Mouse (Mus musculus): ENCODE measurements around the gene Bach2. TPM values are rescaled to one million over a fixed set of nuclear protein-coding genes. Genes with fewer than 3 reads are reported as not detected.

Gene Bach2
- polyA plus RNA-seq, 1 experiment from 2014 or later, result 12.2 TPM

DNA sequence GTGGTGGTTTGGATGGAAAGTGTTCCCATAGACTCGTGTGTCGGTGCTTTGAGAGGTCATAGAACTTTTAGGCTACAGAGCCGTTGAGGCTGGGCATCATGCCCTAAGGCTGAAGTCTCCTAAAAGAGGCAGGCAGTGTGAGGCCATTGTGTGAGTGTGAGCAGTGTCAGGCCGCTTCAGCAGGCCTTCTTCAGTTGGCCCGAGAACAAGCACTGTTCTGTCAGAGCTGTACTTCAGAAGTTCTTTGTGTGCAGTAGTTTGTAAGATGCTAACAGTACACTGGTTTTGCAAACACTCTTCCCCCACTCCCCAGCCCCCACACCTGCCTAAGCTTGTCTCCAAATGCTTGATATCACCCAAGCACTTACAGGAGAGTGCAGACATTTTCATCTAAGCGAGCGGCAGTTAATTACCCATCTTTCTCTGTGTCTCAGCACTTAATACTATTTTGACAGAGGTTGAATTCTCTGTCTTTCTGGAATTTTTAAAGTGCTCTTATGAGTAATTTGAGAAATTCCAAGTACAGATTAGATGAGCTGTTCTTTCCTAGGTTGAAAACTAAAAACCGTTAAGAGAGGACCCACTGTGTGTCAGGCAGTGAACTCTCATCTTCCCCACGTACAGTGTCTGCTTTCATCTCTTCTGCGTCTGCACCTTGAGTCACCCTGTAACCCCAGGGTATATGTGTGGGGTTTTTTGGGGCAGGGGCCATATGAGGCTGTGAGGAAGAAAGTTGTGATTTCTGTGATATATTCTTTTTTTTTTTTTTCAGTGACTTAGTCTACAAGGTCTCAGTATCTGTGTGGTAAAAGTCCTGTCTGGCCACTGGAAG, 136.4 kb downstream of the Bach2 start:
- no peak overlapping the region for H3K27ac ChIP-seq

DNA sequence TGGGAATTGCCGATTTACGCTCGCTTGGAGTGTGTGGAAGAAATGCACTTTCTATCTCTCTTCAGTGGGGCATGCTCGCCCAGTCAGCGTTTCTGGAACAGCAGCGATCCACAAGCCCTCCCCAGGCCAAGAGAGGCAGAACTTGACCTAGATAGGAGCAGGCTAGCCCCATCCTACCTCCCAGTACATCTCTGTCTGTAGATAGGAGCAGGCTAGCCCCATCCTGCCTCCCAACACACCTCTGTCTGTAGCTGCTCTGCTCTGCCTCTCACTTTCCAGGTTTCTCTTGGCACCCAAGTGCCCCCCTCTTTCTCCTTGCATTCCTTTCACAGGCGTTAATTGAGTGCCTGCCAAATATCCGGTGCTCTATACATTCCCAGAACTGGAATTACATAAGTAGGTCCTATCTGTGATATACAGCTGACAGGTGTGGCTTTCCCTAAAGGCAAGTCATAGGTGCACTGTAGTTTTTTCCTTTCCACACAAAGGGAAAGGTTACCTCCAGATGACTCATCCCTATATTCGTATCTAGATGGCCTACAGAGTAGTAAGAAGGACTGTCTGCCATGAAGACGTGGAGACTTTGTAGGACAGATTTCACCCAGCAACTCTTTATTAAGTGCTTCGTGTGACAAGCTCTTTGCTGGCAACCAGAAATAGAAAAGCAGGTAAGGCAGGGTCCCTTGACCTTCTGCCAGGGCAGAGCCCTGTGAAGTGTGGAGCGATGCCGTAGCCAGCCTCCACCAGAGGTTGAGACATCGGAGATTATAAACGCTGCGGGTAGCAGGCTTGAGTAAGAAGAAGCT, 137.3 kb downstream of the Bach2 start:
- ATAC-seq (ENCODE audit: low FRiP score, low read depth), result 0 out of 2 replicates have a peak, but pooled peaks have one; percentile 33
- no peak overlapping the region for H3K4me2 ChIP-seq (replicated peaks)
- WGBS, result 74% methylated on average over 16 of the region's 16 CpGs
- no peaks in the 10 kb centered on the region for H3K9me3 ChIP-seq
- no peaks in the 10 kb centered on the region for H3K27me3 ChIP-seq
- no peak overlapping the region for H3K9ac ChIP-seq
- H3K4me1 ChIP-seq, result peaks cover 50% of the 10 kb centered on the region
- H3K27ac ChIP-seq, result no peak overlapping the region
- no peak overlapping the region for H3K4me3 ChIP-seq
- H3K36me3 ChIP-seq, result no peaks in the 10 kb centered on the region

More for the DNA sequence above, 136.4 kb downstream of the Bach2 start:
- Histone ChIP-seq H3K4me1 (peaks cover 51% of the 10 kb centered on the region), H3K9ac (no peak overlapping the region), H3K9me3 (no peaks in the 10 kb centered on the region), H3K36me3 (no peaks in the 10 kb centered on the region), H3K4me3 (no peak overlapping the region), H3K27me3 (no peaks in the 10 kb centered on the region), H3K4me2 (replicated peaks) (no peak overlapping the region)
- 70% methylated on average over 10 of the region's 10 CpGs for WGBS
- no peak for ATAC-seq (ENCODE audit: low FRiP score, low read depth)

DNA sequence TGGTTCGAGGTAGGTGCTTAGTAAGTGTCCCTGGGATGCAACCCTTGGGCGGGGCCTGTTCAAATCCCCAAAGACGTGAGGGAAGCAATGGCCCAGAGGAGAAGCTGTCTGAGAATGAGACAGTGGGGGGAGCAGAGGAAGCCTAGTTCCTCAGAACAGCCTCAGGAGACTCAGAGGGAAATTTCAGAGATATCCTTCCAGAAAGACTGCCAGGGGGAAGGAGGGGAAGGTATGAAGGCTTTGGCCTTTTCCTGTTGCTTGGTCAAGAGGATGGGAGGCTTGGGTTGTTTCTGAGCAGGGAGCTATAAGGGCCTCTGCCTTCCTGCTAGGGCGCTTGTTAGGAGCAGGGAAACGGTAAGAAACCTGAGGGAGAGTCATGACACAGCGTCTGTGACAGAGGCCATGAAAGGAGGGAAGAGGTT, 137.9 kb downstream of the Bach2 start:
- no peaks in the 10 kb centered on the region for H3K36me3 ChIP-seq
- H3K27ac ChIP-seq, result no peak overlapping the region
- H3K27me3 ChIP-seq, result no peaks in the 10 kb centered on the region
- 76% methylated on average over 6 of the region's 6 CpGs for WGBS
- H3K9me3 ChIP-seq, result no peaks in the 10 kb centered on the region
- no peak for ATAC-seq (ENCODE audit: low FRiP score, low read depth)
- H3K4me1 ChIP-seq, result peaks cover 53% of the 10 kb centered on the region
- H3K9ac ChIP-seq, result no peak overlapping the region
- no peak overlapping the region for H3K4me2 ChIP-seq (replicated peaks)
- no peak overlapping the region for H3K4me3 ChIP-seq

DNA sequence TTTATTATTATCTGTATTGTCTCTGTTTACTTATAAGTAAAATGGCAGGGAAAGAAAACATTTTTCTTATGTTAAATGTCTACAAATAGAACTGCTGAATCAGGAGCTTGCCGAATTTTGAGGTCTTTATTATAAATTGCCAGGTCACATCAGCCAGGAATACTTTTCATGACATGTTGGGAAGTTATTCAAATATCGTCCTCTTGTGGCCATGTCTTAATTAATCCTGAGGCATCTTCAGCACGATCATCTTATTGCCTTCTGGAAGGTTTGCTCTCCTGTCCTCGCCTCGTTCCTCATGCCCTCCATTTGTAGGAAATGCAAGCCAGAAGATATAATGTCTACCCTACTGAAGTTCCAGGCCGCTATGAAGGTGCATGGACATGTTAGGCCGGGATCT, 140.5 kb downstream of the Bach2 start:
- no peak for ATAC-seq (ENCODE audit: low FRiP score, low read depth)
- Histone ChIP-seq H3K4me2 (replicated peaks) (no peak overlapping the region), H3K27me3 (no peaks in the 10 kb centered on the region), H3K36me3 (no peaks in the 10 kb centered on the region), H3K9me3 (no peaks in the 10 kb centered on the region), H3K4me1 (peaks cover 43% of the 10 kb centered on the region), H3K9ac (no peak overlapping the region), H3K27ac (no peak overlapping the region), H3K4me3 (no peak overlapping the region)
- WGBS, result 90% methylated on average over 7 of the region's 7 CpGs

DNA sequence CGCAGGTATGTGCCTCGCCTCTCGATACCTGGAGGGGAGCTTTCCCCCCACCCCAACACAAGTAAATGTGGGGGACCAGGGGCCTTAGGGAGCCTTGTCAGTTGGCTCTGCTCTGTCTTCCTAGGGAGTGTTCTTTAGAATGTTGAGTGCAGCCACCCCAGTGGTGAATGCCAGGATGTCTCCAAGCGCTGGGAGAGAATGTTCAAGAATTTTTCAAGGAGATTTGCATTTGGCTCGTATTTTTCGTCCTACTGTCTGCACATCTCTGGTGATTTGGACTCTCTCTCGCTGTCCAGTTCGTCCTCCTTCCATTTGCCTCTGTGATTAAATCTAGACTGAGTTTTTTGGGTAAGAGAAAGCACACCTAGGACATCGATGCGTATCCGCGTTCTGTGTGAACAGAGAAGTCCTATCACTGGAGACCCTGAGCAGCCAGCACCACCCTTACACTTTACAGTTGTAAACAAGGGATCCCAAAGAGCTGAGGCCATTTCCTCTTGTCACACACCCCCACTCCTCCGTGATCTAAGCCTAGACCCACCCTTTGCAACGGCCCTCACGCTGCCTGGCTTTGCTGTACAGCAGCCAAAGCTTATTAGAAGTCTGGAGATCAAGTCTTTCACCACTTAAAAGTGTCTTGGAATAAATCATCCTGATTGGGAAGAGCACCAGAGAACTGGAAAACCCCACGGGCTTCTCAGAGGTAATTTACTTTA, 143.2 kb downstream of the Bach2 start:
- Histone ChIP-seq H3K4me3 (no peak overlapping the region), H3K9me3 (no peaks in the 10 kb centered on the region), H3K27me3 (no peaks in the 10 kb centered on the region), H3K36me3 (no peaks in the 10 kb centered on the region), H3K4me1 (peaks cover 28% of the 10 kb centered on the region), H3K4me2 (replicated peaks) (no peak overlapping the region), H3K27ac (no peak overlapping the region), H3K9ac (no peak overlapping the region)
- ATAC-seq (ENCODE audit: low FRiP score, low read depth), result no peak
- 65% methylated on average over 16 of the region's 16 CpGs for WGBS

DNA sequence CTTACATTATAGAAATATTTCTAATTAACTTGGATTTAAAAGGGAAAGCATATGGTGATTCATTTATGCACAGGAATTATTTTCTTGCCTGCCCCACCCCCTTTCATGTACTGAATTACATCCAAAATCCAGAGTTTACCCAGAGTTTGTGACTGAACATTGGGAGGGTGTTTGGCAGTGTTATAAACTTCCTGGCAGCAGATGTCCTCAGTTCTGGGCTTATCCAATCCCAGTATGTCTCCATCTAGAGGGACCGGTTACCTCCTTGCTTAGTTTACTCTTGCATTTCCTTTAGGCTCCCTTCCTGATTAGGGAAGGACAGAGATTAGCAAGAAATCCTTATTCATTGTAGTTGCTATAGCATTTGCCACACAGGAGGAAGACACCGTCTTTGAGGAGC, 146.5 kb downstream of the Bach2 start:
- peaks cover 56% of the 10 kb centered on the region for H3K4me1 ChIP-seq
- H3K27me3 ChIP-seq, result no peaks in the 10 kb centered on the region
- no peak overlapping the region for H3K9ac ChIP-seq
- H3K9me3 ChIP-seq, result no peaks in the 10 kb centered on the region
- H3K4me2 ChIP-seq (replicated peaks), result no peak overlapping the region
- H3K4me3 ChIP-seq, result no peak overlapping the region
- WGBS, result 90% methylated on average over 2 of the region's 2 CpGs
- ATAC-seq (ENCODE audit: low FRiP score, low read depth), result no peak
- no peaks in the 10 kb centered on the region for H3K36me3 ChIP-seq
- H3K27ac ChIP-seq, result no peak overlapping the region

DNA sequence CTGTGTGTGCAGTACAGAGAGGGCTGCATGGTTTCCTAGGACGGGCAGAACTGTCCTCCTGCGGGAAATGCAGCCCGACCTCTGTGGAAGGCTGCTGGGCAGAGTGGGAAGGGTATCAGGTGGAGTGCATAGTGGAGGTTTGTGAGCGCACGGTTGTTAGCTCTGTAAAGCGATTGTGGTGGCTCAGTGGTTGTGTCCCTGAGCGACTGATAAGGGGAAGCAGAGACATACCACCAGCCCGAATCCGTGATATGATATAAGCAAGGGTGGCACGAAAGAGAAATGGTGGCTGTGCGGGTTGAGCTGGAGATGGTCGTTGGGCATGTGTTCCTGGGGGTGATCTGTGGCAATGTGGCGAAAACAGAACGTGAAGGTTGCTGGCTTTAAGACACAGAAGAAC, 147.0 kb downstream of the Bach2 start:
- H3K27ac ChIP-seq, result no peak overlapping the region
- H3K36me3 ChIP-seq, result no peaks in the 10 kb centered on the region
- 95% methylated on average over 14 of the region's 14 CpGs for WGBS
- H3K9me3 ChIP-seq, result no peaks in the 10 kb centered on the region
- no peak overlapping the region for H3K4me2 ChIP-seq (replicated peaks)
- H3K9ac ChIP-seq, result no peak overlapping the region
- no peaks in the 10 kb centered on the region for H3K27me3 ChIP-seq
- peaks cover 57% of the 10 kb centered on the region for H3K4me1 ChIP-seq
- H3K4me3 ChIP-seq, result no peak overlapping the region
- ATAC-seq (ENCODE audit: low FRiP score, low read depth), result no peak

DNA sequence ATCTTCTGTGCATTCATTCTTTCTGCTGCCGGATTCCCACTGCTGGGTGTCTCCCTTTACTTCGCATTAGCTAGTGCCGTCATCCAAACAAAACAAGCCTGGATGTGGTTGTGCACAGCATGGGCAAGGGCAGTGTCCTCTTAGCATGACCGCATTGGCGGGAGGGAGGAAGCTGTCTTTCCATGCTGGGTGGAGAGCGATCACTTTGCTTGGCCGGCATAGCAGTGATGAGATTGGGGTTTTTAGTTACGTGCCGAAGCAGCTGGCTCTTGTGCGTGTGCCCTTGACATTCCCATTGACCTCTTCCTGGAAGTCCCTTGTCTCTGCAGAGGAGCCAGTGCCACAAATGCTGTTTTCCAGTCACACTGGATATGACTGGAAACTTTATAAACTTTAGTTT, 147.7 kb downstream of the Bach2 start:
- Histone ChIP-seq H3K4me2 (replicated peaks) (no peak overlapping the region), H3K27ac (no peak overlapping the region), H3K9ac (no peak overlapping the region), H3K9me3 (no peaks in the 10 kb centered on the region), H3K36me3 (no peaks in the 10 kb centered on the region), H3K27me3 (no peaks in the 10 kb centered on the region), H3K4me3 (no peak overlapping the region), H3K4me1 (peaks cover 56% of the 10 kb centered on the region)
- 0 out of 2 replicates have a peak, but pooled peaks have one; percentile 15 for ATAC-seq (ENCODE audit: low FRiP score, low read depth)
- 77% methylated on average over 10 of the region's 10 CpGs for WGBS

DNA sequence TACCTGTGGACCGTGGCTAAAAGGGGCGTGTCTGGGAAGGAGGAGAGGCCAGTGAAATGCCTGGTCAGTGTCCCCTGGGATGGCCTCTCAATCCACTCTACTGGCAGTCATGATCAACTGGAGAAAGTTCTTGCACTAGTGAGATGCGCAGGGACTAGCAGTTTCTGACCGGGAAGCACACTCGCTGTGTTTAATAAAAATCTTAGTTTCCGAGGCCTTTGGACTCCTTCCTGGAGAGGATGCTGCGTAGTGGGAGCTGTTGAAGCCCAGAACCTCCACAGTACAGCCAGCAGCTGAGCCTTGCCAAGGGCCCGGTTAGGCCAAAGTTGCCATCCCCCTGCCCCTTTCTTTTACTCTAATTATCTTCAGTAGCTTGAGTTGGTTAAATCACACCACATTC, 148.3 kb downstream of the Bach2 start:
- H3K36me3 ChIP-seq, result no peaks in the 10 kb centered on the region
- H3K9me3 ChIP-seq, result no peaks in the 10 kb centered on the region
- no peak overlapping the region for H3K4me3 ChIP-seq
- H3K4me1 ChIP-seq, result peaks cover 50% of the 10 kb centered on the region
- H3K27me3 ChIP-seq, result no peaks in the 10 kb centered on the region
- H3K4me2 ChIP-seq (replicated peaks), result peak overlapping the region; percentile 20
- H3K27ac ChIP-seq, result peak overlapping the region; percentile 66; the same call in 1 of the 2 replicates
- WGBS, result 56% methylated on average over 8 of the region's 8 CpGs
- peak; percentile 20; the same call in 1 of the 2 replicates for ATAC-seq (ENCODE audit: low FRiP score, low read depth)
- no peak overlapping the region for H3K9ac ChIP-seq

DNA sequence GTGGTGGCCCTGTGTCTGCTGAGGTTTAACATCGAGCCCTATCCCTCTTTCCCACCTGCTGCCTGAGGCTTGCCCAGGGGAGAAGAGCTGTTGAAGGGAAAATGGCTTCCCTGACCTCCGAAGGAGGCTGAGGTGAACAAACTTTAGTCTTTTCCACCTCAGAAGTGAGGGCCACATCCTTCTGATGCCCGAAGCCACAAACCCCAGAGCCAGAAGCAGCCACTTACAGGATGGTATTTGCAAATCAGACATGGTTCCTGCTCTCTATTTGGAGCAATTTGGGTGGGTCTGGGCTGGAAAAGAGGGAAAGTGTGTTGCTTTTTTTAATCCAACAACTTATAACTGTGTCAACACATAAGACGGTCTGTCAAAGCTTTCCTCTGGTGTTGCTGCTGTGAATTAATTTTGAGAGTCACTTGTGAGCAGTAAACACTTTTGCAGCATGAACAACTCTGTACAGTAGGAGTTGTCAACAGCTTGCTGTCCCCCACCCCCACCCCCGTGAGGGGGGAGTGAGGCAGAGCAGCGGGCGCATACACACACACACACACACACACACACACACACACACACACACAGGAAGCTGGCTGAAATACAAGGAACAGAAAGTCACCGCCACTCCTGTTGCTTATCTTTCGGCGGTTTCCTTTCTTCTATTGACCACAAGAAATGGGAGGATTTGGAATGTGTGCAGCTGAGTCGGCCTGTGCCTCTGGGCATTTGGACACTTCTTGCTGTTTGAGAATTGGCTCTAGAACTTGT, 149.1 kb downstream of the Bach2 start:
- Histone ChIP-seq H3K9me3 (no peaks in the 10 kb centered on the region), H3K4me1 (peaks cover 42% of the 10 kb centered on the region), H3K36me3 (no peaks in the 10 kb centered on the region), H3K27ac (peak overlapping the region; percentile 66; the same call in 1 of the 2 replicates), H3K4me3 (no peak overlapping the region), H3K27me3 (no peaks in the 10 kb centered on the region), H3K4me2 (replicated peaks) (peak overlapping the region; percentile 20), H3K9ac (no peak overlapping the region)
- WGBS, result 45% methylated on average over 11 of the region's 11 CpGs
- ATAC-seq (ENCODE audit: low FRiP score, low read depth), result peak; percentile 58

DNA sequence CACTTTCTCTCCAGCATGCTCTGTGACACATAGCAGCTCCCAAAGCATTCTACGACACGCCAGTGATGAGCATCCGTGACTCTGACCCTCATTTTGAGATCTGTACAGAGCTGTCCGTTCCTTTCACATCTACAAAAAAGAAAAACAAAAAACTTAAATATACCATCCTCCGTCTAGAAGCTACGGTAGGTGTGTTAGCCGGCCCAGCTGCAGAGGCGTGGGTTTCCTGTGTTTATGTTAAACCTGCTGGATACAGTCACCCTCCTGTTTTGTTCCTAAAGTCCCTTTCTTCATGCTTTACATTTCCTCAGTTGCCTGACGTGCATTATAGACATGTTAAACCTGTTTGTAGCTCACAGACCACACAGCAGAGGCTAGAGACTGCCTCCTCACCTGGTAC, 150.0 kb downstream of the Bach2 start:
- Histone ChIP-seq H3K27me3 (no peaks in the 10 kb centered on the region), H3K9me3 (no peaks in the 10 kb centered on the region), H3K27ac (no peak overlapping the region), H3K4me3 (no peak overlapping the region), H3K36me3 (no peaks in the 10 kb centered on the region), H3K4me2 (replicated peaks) (no peak overlapping the region), H3K4me1 (peaks cover 41% of the 10 kb centered on the region), H3K9ac (no peak overlapping the region)
- WGBS, result 82% methylated on average over 9 of the region's 9 CpGs
- no peak for ATAC-seq (ENCODE audit: low FRiP score, low read depth)

Data from limb, embryonic 13.5 days (tissue).